Mouse (Mus musculus) frontal cortex, postnatal 14 days (tissue): ENCODE data around the gene Nudt16l1.

Experiments
- DNase-seq, 2 experiments: peaks; one replicate each; pipeline ENCODE4 v3.0.0; 2022; ENCODE audit warnings: low spot score in 2 of 2

The Nudt16l1 gene

DNA sequence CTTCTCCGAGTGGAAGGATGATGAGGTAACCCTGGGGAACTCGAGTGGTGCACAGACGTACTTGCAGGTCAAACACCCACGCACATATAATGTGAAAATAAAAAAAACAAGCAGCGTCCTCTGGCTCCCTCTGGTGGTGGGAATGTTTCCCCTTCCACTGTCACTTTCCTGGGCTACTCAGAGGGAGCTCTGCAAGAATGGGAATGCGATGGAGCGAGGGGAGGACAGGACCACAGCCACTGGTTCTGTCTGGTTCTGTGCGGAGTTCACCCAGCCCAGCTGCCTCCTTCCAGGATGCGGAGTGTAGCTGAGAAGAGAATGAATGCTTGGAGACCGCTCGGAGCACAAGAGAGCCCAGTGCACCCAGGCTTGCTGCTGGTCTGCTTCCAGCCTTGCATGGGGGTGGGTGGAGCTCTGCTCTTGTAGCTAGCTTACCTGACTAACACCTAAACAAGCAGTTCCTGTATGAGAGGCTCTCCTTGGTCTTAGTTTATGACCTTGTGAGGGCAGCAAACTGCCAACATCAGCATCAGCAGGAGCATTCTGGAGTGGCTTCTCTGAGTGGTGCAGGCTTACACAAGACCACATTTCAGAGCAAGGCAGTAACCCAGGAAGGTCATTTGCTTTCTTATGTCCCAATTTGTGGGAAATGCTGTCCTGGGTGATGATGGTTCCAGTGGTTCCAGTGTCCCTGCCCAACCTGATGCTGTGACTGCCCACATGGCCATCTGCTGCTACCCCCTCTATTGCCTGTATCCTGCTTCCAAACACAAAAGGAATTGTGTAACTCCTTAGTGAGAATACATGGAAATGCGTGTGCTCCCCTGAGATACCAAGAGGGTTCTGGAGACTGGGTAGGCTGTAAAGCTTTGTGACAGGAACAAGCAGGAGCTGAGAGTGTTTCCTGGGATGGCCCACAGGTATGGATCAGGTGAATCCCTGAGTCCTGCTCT, 24.5 kb upstream of the Nudt16l1 start:
- DNase-seq = peak; percentile 80 to 87

DNA sequence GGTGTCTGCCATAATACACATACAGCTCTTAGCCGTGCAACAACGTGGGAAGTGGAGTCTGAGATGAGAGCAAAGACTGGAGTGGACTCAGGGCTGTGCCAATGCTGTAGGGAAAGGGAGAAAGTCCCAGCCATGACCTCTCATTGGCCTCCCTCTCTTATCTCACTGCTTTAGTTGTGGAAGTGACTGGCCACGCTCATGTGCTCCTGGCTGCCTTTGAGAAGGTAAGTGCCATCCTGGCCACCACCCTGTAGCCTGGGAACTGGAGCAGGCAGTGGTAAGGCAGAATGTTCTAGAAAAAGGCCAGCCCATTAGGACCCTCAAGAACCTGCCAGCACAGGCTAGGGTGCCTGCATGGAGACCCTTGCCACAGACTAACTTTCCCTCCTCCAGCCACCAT, 22.6 kb upstream of the Nudt16l1 start:
- DNase-seq = no peak

DNA sequence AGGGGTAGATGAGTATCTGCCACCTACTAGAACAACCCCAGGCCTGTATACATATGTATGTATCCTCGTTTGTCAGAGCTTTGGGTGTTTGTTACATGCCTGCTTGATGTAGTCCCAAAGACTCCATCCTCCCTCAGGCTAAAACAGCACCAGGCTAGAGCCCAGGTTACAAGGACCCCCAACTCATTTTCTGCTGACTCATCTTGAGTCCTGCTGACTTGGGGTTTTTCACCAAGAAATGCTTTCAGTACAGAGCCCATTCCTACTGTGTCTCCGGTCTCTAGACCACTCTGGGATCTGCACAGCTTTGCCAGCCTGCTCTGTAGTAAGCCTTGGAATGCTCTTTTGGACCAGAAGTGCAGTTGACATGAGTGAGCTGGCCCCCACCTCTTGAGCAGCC, 22.0 kb upstream of the Nudt16l1 start:
- no peak for DNase-seq

DNA sequence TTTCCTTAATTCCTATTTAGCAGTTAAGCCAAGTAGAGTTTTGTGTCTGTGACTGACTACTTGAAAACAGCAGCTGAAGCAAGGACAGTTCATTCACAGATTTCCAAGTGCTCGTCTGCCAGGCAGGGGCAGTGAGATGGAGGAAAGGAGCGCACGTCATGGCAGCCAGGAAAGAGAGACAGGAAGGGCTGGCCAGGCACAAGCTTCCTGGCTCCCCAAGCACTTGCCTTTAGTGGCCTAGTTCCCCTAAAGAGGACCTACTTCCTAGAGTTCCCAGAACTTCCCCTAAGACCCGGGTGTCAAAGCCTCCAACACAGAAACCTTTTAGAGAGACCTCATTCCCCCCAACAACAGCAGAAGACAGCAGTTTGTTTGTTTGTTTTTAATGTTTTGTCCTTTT, 18.0 kb upstream of the Nudt16l1 start:
- no peak for DNase-seq

DNA sequence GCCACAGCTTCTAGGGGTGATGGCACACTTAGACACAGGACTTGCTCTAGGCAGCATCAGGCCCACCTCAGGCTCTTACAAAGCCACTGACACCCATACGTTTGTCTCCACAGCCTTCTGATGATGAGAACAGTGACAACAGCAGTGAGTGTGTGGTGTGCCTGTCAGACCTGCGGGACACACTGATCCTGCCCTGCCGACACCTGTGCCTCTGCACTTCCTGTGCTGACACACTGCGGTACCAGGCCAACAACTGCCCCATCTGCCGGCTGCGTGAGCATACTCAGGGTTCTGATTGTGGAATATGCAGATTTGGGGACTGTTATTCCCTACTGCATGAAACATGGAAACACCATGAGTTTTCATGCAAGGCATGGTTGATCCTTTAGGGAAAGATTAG, 16.1 kb upstream of the Nudt16l1 start:
- no peak for DNase-seq

DNA sequence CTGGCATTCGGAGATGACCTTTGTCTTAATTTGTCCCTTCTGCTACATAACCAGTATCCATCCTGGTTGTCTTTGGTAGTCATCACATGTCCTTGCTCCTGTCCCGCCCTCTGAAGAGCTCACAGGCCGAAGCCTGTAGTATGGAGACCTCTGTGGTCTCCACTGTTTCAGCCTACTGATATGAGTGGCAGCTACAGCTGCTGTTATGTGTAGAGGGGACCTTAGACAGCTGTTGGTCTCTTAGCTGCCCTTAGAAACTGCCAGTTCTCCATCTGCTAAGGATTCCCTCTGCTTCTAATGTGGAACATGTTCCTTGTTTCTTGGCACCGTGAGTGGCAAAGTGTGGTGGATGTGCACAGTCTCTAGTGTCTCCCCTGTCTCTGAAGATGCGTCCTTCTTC, 14.6 kb upstream of the Nudt16l1 start:
- no peak for DNase-seq

DNA sequence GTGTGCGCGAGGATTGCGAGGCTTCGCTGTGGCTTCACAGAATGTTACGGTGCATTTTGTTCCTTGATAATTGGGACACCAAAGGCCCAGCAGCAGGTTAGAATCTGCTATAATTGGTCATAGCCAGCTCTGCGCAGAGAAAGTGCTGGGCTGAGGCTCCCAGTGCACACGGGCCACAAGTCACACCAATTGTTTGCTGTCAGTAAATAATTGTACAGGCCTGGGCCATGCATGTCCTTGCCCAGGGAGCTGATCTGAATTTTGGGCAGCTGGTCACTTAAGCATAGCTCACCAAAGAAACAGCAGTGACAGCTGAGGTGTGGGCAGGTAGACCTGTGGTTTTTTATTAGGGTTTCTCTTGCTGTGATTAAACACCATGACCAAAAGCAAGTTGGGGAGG, 10.6 kb upstream of the Nudt16l1 start:
- DNase-seq = no peak

DNA sequence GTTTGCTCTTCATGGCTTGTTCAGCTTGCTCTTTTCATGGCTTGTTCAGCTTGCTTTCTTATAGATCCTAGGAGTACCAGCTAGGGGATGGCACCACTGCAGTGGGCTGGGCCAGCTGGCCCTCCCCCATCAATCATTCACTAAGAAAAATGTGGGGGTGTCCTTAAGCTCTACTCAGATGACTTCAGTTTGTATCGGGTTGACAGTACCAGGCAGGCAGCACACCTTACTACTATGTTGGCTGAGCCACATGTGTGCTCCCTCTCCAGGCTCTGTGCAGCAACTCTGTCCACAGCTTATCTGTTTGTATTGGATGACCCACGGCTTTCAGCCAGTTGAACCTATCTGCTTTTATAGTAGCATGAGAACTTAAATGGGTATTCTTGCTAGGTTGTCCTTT, 10.1 kb upstream of the Nudt16l1 start:
- DNase-seq = no peak

DNA sequence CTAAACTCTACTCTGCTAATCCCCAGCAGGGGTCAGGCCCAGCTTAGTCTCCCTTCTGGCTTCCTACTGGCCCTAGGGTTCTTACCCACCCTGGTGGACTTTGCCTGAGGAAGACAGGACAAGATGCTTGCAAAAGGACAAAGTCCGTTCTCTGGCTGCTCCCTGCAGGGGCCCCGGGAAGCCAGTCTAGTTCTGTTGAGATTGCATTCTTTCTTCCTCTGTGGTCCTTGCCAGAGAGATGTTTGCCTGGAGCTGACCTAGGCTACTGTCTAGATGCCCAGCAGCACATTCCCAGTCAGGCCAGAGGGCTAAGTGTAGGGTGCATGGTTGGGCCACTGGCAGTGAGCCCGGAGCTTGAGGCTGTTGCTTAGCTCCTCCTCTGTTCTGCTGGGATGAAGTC, 6.1 kb upstream of the Nudt16l1 start:
- DNase-seq = no peak

DNA sequence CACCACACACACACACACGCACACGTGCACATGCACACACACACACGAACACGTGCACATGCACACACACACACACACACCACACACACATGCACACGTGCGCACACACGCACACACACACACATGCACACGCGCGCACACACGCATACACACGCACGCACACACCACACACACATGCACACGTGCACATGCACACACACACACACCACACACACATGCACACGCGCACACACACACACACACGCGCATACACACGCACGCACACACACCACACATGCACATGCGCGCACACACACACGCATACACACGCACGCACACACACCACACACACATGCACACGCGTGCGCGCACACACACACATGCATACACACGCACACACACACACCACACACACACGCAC, 3.1 kb upstream of the Nudt16l1 start:
- no peak for DNase-seq

DNA sequence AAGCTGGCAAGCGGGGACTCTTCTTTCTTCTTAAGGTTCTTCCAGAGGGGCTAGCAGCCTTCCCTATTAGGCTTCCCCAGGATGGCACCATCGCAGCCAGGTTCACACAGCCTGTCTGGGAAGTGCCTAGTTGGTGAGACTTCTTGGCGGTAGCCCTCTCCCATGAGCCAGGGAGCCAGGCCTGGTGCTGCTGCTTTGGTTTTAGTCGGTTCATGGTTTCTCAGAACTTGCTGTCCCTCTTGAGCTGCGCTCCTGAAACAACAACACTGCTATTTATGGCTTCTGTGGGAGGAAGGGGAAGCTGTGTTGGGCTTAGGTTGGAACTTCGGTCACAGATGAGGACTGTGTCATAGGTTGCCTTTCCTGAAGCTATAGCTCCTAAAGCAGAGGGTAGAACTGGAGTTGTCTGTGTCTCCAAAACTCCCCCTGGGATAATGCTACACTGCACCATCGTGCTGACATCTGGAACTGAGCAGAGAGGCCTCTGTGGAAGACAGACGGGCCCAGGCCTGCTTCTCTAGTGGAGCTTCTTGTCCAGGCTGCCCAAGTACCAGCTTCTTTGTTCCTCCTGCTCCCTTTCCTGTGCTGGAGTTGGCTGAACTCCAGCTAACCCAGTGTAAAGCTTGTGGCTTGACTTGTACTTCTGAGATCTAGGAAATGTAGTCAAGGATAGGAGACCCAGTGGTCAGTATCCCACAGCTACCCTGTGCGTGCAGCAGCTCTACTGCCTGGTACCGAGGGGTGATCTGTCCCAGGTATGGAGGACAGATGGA, 2.4 kb upstream of the Nudt16l1 start:
- no peak for DNase-seq

DNA sequence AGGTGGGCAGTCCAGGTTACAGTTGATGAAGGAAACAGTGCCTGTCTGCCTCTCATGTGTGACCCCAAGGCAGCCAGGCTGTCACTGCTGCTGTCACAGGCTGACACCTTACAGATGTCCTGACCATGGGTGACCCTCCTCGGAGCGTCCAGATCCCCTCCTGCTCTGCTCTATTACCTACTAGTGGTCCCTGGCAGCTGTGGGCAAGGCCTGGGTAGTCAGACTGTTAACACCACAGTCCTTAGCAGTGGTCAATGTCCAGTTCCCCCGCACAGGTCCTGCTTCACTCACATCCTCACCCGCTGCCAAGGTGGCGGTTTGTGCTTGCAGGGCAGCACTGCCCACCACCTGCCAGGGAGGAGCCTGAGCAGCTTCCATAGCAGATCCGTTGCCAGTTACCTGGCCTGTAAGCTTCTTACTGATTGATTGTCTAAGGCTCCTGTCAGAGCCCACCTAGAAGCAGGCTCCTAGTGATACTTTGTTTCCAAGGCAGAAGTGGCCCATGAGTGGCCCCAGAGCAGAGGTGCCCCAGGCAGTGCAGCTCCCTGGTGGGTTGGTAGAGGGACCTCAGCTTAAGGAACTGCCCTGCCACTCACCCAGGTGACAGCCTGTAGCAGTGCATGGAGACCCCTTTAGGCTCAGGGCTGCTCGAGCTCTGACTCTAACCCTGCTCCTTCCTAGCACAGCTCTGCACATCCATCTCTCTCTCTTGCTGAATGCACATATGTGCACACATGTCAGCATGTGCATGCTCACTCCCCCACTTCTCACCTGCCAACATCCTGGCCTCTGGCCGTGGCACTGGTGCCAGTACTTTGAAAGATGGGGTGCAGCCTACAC, 990 bp upstream of the Nudt16l1 start:
- no peak for DNase-seq

DNA sequence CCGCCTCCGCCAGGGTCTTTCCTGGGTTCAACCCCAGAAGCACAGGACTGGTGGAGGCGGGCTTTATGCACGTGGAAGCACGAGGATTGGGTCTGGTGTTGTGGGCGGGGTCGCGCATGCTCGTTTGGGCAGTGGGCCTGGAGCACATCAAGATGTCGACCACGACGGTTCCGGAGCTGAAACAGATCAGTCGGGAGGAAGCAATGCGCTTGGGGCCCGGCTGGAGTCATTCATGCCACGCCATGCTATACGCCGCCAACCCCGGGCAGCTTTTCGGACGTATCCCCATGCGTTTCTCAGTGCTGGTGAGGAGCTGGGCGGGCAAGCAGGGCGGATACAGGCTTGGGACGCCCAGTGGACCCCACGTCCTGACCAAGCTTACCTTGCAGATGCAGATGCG, 428 bp downstream of the Nudt16l1 start:
- DNase-seq = peak; percentile 94 to 95

DNA sequence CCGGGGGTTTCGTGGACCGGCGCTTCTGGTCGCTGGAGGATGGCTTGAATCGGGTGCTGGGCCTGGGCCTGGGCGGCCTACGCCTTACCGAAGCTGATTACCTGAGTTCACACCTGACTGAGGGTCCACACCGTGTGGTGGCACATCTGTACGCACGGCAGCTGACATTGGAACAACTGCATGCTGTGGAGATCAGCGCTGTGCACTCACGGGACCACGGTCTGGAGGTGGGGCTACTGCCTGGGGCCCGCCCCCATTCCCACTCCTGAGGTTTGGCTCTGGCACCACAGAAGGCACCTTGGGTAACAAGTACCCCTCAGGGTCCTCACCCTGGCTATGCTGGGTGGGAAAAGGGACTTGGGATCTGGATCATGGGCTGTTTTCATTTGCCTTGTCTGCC, 851 bp downstream of the Nudt16l1 start:
- DNase-seq = peak in 1 of 2 experiments; percentile 59

DNA sequence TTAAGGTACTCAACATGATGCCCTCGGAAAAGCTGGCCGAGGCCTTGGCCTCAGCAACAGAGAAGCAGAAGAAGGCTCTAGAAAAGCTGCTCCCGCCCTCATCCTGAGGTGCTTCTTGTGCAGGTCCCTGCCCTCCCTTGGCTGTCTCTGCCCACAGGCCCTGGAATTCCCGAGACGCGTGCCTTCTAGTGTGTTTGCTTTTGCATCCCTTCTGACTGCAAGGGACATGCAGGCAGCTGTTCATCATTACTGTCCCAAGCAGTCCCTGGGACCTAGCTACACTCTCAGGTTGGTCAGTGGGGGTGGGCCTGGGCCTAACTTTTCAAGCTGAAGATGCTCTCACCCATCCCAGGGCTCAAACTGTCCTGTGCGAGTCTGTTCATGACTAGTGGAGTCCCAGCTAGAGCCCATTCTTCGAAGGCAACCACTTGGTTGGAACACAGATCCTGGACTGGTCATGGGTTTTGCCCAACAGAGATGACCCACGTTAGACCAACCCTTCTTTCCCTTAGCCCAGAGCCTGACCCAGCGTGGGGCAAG, 1.8 kb downstream of the Nudt16l1 start:
- no peak for DNase-seq

DNA sequence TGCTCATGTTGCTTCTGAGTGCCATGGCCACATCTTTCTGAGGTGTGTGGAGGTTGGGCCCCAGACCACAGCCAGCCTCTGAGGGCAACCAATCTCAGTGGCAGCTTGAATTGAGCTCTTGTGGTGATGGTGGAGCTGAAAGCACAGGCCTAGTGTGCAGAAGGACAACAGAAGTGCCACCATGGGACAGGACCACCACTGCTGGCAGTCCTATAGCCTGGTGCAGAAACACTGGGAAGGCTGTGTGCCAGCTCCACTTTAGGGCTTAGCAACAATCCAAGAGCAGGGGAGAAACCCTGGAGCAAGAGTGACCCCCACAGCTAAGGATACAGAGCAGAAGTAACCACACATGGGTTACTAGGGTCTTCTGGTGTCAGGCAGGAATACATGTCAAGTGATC, 2.5 kb downstream of the Nudt16l1 start:
- DNase-seq = no peak

DNA sequence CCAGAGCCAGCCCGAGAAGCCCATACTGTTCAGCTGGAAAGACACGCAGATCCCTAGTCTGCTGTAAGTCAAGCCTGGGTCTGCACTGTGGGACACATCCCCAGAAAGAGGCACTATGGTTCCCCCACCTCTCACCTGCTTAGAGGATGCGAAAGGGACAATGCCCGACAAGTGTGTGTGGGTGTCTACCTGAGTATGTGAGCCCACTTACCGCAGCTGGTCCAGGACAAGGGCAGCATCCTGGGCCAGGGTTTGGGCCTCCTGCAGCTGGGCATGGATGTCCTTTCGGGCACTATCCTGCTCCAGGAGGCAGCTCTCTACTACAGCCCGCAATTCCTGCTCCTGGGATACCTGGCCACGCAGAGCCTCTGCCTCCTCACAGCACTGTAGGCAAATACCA, 4.3 kb downstream of the Nudt16l1 start:
- DNase-seq = no peak

DNA sequence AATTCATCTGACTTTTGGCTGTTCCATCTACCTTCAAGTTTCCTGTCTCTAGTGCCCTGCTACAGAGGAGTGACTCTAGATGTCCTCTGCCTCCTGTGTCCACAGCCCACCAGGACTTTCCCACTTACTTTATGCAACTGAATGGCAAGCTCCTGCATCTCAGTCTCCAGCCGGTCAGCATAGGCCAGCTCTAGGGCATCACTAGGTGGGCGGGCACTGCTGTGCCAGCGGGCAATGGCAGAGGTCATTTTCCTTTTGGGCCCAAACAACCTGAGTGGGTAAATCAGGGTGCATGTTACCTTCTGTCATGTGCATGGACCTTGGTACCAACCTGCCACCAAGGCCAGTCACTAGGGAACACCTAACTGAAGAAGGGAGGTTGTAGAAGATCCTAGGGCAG, 4.9 kb downstream of the Nudt16l1 start:
- no peak for DNase-seq

DNA sequence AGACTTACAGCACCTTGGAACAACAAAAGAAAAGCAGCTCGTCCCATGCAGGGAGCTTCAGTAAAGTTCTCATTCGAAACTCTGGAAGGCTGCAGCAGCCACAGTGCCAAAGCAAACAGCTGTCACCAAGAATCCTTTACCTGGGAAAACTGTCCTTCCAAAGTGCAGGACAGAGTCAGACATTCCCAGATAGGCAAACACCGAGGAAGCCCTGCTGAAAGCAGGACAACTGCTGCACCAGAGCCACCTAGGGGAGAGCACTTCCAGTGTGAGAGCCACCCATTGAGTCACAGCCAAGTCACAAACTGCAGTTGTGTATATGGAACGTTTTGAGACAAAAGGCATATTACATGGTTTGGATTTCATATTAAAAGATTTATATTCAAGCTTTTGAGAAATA, 6.9 kb downstream of the Nudt16l1 start:
- no peak for DNase-seq

DNA sequence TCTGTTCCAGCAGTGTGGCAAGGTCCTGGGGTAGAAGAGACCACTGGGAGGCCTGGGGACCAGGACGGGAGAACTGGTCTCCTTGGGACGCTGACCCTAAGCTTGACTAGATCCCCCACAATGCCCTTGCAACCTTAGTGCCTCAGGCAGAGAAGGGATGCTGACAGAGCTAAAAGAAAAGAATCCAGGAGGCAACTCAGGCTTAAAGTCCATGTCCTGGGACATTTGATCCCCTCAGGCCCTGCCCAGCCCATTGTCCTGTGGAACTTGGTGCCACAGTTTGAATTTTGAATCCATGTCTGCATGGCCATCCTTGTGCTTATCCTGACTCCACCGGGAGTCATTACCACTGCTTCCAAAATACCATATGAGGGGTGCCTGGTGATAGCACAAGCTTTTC, 7.6 kb downstream of the Nudt16l1 start:
- DNase-seq = no peak

DNA sequence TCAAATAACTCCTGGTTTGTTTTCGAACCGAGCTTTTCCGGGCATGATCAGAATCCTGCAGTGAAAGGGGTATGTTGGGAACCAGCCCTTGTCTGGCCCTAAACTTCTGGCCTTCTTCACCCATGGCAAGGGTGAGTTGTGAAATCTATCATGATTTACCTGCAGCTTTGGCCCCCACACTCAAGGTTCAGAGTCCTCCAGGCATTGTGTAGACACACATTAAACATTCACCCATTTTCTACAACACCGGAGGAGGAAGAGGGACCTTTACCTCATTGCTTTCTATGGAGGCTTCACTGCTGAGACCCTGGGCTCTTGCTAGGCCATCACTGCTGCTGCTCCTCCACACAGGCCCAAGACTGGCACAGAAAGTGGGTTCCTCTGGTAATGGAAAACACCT, 8.8 kb downstream of the Nudt16l1 start:
- DNase-seq = no peak

DNA sequence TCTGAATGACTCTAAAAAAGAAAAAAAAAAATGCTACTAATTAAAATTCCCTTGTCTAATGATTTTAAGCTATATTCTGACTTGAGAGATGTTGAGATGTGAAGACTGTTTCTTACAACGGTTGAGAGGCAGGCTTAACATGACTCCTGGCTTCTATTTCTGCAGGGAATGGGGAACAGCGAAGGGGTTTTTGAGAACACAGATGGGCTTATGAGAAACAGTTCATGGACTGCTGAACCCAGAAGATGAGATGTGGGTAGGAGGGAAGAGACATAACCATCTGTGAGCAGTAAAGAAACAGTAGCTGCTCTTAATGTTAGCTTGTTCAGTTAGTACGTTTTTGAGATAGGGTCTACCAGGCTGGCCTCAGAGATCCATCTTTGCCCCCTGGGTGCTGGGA, 18.0 kb downstream of the Nudt16l1 start:
- no peak for DNase-seq
